Mouse (Mus musculus): ENCODE data around the gene Krtap6-2.

Gene Krtap6-2

GRCm38 (mm10) chr16:89420011-89420410, at the start of gene Krtap6-2:
Gene Krtap6-2, minus strand, starts transcription at chr16:89420111.
- no peak for DNase-seq

- DNase-seq = no peak
Observed at GRCm38 (mm10) chr16:89461189-89461588, 41.3 kb upstream of the Krtap6-2 start.

DNA sequence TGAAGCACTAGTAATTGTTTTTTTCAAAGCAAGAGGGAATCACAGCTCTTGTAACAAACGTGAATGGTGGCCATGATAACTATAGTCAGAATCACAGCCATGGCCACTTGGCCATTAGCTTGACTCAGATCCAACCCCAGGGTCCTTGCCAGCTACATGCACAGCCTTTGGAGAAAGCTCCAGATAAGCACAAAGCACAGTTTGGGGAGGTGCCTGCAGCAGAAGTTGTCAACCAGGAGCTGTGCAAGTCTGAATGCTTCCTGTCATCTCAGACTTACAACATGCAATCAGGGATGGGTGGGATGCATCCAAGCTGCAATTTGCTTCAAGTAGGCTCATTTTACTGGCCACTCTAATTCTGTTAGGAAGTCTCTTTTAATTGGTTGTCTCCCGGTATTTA, 9.7 kb upstream of the Krtap6-2 start:
- DNase-seq = no peak

DNA sequence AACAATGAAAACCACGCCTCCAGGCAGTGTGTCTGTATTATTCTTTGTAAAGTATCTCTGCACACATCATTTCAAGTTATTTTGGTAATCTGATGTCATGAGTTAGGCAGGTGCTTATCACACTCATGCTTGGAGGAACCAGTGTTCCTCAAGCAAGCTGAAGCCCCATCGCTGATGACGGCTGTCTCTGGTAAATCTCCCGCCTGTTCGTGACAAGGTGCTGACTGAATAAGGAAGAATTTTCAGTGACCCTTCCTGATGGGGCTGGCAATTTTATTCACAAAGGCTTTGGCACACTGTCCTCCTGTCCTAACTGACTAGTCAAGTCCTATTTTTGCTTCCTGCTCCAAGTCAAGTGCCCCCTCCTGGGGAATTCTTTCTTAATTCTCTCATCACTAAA, 5.4 kb upstream of the Krtap6-2 start:
- no peak for DNase-seq

DNA sequence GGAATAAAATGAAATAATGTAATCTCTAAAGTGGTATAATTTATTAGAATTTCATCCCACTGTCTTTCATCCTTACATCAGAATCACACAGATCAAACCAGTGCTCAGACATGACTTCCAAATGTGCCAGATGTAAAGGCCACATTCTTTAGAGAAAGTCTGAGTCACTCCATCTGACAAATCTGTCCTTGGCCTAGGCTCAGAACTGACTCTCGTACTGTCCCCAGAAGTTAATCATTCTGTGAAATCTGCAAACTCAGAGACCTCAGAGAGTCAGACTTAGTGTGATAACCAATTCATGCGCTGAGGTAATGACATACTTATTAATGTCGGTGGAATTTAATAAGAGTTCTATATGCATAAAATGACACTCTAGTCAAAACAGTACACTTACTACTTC, 3.6 kb downstream of the Krtap6-2 start:
- no peak for DNase-seq

GRCm38 (mm10) chr16:89410345-89411068, 9.4 kb downstream of the Krtap6-2 start:
- DNase-seq = no peak

DNA sequence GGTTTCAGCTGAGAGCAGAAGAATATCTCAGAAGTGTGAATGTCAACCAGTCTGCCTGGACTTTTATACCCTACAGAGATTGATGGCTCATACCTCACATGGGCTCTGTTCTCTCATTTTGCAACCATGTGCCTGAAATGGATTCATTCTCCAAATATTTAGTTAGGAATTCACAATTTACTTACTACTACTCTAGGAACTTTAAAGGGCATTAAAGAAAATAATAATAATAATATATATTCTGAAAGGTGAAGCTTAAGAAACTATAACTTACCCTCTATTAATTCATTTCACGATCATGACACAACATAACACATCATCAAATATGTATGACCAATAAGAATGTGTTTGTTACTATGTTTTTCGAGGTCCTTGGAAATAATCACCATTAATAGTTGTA, 16.1 kb downstream of the Krtap6-2 start, which contains the start of gene Krtap21-1:
Krtap21-1 (minus strand) TSS at position 101 of the 400 bp plus-strand sequence.
- DNase-seq = no peak

- DNase-seq = no peak
Observed at GRCm38 (mm10) chr16:89372734-89373461, 47.0 kb downstream of the Krtap6-2 start.
